Mouse (Mus musculus) thymus, postnatal 14 days (tissue): ENCODE results near the gene Mthfd1.
"Not testable (repeated sequence)": the region's sequence is repeated elsewhere in the genome, so short reads cannot be mapped to it uniquely, and the experiment has no call there.

Experiments used
- DNase-seq: peaks from one replicate; pipeline ENCODE4 v3.0.0; 2021

The Mthfd1 gene

DNA sequence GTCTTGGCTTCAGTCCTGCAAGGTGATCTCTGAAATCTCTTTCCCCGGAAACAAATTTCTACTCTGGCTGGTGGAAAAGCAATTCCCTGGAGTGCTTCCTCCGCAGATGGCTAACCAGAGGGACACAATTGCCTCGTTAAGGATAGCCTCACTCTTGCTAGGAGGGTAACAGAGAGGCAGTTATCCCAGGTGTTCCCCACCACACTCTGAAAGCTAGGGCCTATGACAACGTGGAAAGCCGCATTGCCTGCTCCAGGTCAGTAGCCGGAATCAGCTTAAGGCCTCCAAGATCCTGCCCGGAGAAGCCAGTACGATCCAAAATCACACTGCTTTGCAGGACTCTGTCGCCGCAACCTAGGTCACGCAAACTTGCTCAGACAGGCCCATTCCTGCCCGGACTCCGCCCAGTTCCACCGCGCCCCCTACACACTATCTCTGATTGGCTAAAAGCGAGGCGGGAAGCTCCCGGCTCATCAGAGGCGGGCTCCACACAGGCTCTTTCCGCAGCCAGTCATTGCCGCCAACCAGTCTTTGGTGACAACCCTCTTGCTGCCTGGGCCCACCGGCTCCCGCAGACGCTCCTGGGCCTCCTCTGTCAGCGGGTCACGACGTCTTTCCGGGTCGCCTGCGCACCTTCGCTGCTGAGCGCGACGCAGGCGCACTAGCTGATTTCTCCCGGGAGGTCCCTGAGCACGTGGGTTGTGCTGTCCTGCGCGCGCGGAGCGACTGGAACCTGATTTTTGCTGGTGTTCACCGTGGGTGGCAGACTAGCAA is at the start of gene Mthfd1:
Gene Mthfd1 (plus strand): TSS at position 574 of the 774 bp plus-strand sequence.
- peak; percentile 95 for DNase-seq

DNA sequence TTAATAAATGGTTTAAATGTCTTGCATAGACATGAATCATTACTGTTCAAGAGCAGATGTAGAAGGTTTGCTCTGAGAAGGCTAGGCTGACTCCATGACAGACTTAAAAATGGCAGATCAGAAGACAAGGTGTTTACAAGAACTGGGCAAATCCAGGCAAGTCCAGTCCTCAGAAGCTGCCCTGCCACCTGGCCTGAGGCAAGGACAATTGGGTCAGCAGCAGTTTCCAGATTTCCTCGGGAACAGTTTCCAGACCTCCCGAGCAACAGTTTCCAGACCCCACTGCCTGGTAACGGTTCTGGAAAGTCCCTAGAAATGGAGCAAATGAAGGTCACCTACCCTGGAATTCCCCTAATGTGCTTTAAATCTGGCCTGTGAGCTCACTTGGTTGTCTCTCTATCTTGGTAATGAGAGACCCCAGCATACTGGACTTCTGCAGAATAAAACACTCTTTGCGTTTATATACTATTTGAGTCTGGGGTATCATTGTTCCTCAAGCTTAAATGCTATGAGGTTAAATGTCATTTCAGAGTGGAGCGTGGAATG is 45.6 kb upstream of the Mthfd1 start:
- no peak for DNase-seq

DNA sequence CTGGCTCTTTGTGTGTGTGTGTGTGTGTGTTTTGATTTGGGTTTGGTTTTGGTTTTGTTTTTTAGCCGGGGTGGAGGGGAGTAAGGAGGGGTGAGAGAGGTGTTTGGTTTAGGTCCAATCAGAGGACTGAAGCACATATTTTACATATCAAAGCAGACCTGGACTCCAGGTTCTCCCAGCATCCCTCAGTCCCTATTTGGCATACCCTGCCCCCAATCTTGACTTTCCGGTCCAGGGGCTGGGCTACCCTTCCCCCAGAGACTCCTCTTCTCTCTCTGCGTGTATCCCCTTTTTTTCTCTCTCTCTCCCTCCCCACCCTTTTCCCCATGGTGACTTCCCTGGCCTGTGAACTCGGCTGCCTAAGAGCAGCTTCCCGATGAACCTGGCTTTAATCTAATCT is 40.0 kb upstream of the Mthfd1 start:
- DNase-seq: no peak

DNA sequence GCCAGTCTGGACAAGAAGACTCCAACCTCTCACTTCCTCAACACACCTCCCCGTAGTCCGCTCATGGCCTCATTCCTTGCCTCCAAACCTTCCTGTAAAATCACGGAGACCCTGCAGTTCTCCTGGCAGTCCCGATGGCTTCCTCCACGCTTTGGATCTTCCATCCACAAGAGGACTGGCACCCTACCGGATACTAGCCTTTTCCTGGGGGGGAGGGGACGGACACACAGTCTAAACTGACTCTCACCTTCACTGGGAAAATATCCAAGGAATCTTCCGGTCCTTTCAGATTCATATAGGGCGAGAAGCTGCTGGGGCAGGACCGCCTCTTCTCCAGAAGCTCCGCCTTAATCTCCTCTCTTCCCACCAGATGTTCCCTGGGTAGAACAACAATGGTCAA is 38.4 kb upstream of the Mthfd1 start:
- no peak for DNase-seq

DNA sequence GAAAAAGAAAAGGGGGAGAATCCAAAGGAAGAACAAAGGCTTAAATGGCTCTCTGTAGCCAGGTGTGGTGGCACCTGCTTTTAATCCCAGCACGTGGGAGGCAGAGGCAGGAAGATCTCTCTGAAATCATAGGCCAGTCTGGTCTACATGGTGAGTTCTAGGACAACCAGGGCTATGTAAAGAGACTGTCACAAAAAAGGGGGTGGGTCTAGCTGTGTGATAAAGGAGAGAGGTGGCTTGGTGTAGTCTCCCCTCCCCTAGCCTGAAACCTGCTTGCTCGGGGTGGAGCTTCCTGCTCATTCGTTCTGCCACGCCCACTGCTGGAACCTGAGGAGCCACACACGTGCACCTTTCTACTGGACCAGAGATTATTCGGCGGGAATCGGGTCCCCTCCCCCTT is 33.0 kb upstream of the Mthfd1 start:
- DNase-seq: not testable (repeated sequence)

DNA sequence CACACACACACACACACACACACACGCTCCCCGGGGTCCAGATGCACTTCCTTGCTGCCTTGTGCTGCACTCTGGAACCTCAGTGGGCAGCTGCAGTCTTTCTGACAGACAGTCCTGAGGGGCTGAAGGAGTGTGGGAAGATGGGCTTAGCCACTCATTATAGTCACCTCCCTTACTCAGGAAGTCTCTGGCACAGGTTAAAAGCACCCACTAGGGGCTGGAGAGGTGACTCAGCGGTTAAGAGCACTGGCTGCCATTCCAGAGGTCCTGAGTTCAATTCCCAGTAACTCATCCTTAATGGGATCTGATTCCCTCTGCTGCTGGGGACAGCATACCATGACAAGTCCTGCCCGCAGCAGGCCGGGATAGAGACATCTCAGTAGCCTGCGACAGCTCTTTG is 24.5 kb upstream of the Mthfd1 start:
- no peak for DNase-seq

DNA sequence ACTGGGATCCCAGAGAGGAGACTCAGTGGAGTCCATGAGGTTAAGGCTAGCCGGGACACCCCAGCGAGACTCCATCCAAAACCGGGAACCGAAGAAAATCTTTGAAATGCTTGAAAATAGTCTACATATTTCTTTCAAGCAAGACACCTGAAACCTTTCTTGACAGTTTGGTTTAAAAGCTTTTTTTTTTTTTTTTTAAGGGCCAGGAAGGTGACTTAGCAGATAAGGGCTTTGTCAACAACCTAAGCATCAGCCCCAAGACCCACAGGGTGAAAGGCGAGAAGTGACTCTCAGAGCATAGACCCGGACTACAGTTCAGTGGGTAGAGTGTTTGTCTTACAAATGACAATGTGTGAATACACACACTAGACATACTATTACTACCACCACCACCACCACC is 19.8 kb upstream of the Mthfd1 start:
- no peak for DNase-seq

DNA sequence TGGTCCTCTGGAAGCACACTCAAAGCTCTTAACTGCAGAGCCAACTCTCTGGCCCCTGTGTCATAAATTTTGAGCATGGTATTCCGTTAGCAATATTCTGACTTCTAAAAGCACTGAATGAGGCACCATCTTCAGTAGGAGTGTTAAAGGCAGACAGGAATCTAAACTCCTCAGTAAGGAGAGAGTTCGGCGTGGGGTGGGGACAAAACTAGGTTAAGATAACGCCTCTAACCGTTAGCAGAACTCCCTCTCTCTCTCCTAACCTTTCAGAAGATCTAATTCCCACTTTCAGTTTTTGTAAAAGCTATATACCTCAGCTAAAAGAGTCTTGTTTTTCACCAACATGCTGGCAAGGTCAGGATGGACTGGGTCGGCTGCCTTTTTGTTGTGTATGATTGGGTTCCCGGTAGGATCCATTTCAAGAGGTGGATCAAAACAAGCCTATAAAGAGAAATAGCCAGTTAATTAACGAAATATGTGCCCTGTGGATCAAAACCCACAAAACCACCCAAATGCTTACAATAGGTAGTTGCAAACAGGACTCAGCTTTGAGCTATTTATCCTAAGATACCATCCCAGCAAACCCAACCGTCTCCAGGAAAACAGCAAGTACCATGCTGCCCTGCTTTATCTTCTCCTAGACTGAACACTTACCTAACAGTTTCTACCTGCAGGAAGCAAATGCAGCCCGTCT is 15.8 kb upstream of the Mthfd1 start:
- DNase-seq: no peak

DNA sequence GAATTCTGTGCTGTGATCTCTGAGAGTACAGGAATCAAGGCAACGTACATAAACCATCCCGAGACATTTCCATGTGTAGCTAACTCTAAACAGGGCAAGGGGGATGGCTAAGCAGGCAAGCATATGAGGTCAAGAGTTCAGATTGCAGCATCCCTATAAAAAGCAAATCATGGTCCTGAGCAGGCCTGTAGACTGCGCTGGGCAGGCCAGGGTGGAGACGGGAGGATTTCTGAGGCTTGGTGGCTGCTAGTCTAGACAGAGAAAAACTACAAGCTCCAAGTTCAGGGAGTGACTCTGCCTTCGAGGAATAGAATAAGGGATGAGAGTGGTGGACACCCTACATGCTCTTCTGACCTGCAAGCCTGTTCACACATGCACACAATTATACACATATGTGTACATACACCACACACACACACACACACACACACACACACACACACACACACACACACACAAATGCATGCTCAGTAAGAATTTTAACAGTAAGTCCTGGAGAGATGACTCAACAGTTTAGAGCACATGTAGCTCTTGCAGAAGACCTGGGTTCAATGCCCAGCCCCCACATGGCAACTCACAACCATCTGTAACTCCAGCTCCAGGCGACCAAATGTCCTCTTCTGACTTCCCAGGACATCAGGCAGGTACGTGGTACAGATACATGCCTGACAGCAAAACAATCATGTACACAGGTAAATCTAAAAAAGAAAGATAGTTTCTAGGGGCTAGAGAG is 15.1 kb upstream of the Mthfd1 start:
- no peak for DNase-seq

DNA sequence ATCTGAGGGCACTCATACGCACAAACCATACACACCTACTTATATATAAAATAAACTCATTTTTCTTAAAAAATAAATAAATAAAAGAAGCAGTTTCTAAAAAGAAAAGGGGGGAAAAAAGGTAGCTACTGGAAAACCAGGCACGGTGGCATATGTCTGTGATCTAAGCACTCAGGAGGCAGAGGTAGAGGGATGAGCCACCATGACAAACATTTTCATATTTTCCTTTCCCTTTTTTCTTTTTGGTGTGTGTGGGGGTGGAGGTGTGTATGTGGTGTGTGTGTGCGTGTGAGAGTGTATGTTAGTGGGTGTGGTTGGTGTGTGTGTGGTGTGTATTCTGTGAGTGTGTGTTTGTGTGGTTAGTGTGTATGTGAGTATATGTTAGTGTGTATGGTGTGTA is 14.4 kb upstream of the Mthfd1 start:
- DNase-seq: no peak

DNA sequence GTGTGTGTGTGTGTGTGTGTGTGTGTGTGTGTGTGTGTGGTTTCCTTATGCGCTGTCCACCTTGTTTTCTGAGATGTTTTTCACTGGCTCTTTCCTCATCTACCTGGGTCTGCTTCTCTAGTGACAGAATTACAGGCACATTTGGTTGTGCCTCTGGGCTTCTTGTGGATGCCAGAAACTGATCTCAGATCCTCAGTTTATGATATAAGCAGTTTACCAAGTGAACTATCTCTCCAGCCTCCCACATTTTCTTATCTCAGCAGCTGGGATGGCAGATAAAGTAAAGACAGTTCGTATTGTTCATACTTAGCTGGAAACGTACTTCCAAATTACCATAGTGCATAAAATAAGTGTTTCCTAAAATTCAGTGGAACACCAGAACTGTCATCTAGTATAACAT is 14.0 kb upstream of the Mthfd1 start:
- DNase-seq: no peak

DNA sequence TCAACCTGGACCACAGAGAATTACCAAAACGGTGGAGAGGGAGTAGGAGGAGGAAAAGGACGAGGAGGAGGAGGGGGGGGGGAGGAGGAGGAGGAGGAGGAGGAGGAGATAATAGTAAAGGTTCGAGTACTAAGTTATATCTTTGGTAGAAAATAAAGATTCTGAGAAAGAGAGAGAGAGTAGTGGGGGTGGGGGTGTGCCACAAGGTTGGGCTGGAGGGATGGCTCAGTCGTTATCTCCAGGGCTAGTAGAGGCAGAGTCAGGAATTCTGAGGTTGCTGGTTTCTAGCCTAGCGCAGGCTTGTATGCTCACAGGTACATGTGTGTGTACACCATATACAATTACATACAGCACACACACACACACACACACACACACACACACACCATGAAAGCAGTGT is 13.3 kb upstream of the Mthfd1 start:
- DNase-seq: no peak

DNA sequence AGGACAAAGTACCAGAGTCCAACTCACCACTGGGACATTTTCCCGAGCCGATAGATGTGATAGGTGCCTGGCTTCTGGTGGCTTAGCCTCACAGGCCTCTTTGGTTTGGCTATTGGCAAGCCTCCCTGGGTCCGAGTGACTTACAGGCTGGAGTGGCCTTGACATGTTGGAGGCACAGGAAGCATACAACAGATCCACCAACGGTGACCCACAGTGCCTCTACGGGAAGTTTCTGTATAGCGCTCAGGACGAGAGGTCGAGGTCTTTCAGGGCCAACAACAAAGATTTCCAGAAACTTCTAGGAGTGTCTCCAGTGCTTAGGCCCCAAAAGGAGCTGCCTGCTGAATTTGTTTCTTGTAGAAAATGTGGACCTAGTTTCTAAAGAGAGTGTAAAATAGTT is 10.1 kb upstream of the Mthfd1 start:
- DNase-seq: no peak

DNA sequence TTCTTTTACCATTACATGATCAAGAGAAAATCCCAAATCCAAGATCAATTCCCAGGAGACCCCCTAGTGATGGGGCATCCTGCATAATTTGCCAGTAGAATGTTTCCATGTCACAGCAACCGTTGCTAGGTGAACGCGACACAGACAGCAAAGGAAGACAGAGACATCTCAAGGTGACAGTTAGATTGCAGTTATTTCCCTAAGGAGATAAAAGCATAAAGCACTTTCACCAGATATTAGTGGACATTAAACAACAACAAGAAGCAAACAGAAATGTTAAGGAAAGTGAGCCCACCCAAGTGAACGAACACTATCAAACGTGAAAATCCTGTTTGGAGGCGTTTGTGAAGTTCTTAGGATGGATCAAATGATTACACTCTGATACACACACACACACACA is 8.5 kb upstream of the Mthfd1 start, which contains the start of gene Tex21:
Gene Tex21 (minus strand): TSS at position 101 of the 400 bp plus-strand sequence.
- no peak for DNase-seq

DNA sequence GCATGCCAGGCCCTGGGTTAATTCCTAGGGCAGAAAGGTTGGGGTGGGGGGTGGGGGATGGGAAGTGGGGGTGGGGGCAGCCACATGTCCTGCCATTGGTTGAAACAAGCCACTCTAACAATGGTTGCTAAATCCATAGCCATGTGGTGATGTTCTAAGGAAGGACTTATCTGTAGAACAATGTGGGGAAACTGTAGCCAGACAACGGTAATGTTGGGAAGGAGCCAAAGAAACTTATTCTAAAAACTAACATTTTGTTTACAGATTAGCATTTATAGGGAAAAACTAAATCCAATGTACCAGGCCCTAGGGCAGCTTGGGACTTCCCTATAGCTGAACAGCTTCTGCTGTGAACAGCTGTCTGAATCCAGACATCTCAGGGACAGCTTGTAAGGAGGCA is 2.0 kb upstream of the Mthfd1 start:
- no peak for DNase-seq

DNA sequence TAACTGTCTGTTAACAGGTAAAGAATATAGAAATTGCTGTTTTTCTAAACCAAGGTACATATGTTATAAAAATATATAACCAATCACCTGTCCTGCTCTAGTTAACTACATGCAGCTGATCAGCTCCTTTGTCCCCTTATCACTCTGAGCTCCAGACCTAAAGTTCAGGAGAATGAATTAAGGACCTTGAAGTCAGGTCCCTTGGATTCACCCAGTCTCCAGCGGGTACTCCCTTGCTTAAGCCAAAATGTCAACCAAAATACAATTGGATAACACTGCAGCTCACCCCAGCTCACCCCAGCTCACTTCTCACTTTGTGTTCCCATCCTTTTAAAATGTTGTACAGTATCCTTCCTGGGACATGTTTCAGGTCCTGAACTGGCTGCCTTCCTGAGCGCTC is 1.5 kb upstream of the Mthfd1 start:
- no peak for DNase-seq

DNA sequence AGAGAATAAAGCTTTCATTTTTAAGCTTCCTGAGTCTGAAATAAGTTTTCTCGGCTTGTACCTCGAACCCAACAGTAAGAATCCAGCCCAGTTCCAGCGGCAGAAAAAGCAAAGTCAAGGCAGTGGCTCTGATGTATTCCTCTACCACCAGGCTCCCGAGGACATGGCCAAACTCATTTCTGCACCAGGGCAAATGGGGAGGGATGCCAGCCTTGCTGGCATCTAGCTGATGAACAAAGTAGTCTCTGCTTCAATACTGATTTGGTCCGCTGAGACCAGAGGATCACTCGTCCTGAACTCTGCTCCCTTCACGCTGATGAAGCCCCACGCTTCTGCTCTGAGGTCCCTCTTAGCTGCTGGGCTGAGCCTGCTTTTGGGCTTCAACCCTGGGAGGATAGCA is 1.1 kb upstream of the Mthfd1 start:
- DNase-seq: peak; percentile 5

DNA sequence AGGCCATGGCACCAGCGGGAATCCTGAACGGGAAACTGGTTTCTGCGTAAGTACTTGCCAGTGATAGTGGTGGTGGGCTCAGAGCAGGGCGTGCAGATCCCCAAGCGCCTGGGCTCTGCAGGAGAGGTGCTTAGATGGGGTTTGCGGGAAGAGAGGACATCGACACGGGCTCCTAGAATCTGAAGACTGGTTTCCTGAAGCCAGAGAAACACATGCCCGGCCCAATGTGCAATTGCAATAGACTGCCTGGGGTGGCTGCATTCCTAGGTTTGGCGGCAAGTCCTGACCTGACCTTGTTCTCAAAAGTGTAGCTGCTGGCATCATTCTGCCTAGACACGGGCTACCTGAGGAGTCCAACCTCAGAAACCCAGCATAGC is 389 bp downstream of the Mthfd1 start:
- no peak for DNase-seq

DNA sequence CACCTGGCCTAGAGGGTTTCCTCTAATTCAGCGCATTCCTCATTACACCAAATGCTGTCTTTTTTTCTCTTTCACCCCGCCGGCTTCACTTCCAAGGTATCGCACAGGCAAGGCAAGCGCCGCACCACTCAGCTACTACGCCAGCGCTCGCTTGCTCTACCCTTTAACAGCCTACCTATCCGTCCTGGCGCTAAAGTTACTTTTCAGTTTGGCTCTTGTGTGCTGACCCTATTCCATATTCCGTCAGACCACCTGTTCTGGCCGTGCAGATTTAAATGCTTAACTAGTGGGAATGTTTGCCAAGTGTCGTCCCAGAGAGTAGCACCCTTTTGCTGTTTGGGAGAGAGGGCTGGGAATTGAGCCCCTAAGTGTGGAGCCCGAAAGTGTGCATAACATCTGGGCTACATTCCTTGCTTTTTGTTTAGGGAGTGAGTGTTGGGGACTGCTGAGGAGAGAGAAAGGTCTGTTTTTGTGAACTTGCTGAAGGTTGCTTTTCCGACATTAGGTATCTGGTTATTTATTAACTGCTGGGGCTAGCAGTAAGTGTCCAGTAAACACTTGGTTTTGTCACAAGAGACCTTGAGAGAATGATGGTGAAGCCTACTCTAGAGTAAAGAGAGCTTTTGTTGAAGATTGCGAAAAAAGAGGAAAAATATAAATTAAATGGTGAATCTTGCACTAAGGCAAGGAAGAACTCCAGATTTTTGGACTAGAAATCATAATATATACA is 1.2 kb downstream of the Mthfd1 start:
- peak; percentile 48 for DNase-seq

DNA sequence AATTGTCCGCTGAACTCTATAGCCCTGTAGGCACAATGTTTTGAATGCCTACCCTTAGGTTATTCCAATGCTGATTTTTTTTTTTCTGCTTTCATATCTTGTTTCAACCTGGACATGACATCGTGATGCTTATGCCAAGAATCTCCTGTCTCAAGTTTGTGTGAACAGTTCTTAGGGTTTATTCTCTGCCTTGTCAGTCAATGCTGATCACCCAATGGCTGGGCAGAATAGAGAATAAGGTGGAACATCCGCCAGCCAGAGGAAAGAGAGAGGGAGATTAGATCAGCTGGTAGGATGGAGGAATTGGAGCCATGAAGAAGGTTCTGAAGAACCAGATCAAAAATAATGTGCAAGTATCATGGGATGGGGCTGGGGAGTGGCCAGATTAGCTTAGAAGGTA is 5.6 kb downstream of the Mthfd1 start:
- DNase-seq: no peak

DNA sequence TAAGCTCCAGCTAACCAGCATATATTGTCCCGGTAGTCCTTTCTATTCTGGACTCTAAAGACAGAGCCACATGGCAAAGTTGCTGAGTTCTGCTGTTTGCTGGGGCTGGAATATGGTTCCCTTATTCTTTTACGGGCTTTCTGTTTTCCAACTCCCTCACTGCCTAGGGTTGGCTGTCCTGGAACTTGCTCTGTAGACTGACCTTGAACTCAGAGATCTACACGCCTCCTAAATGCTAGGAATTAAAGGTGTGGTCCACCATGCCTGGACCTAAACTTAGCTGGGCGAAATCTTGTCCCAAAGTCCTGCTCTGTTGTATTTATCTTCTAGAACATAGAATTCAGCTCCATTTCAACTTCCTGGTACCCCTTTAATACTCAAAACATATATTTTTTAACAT is 6.5 kb downstream of the Mthfd1 start:
- no peak for DNase-seq

DNA sequence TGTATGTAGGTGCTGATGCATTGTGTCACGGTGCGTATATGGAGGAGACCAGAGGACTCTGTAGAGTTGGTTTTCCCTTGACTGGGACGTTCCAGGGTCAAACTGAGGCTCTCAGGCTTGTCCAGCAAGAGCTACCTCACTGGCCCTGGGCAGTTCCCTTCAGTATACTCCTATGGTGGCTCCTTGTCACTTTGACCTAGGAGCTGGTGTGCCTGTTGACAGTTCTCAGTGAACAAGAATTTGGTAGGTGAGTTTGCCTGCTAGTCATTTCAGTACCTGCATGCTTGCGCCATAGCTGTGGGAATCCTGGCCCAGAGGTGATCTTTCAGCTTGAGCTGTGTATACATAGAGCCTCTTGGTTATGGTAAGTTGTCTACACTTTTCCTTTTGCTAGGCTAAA is 7.8 kb downstream of the Mthfd1 start:
- DNase-seq: no peak

DNA sequence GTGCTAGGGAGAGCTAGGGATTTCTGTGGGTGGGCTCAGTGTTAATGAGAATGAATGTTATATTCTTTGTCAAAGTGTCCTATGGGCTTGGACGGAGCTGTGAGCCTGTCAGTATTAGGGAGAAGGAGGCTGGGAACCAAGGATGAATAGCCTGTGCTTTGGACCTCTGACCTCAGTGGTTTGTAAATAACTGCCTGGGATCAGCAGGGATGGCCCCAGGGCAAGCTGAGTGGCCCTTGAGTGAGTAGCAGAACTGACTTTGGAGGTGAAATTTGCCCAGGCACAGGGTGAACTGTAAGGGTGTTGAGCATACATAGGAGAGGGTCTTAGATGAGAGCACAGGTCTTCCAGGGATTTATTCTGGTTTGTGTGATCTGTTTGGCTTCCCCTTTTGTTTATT is 8.8 kb downstream of the Mthfd1 start:
- no peak for DNase-seq
